Mouse (Mus musculus): ENCODE measurements around the gene Iqsec3. TPM values are rescaled to one million over a fixed set of nuclear protein-coding genes. Genes with fewer than 3 reads are reported as not detected.
A peak's percentile ranks its signal among the peaks of the same experiment; 100 is the strongest.

The Iqsec3 gene
- total and polyA plus RNA-seq, 2 experiments from 2014 or later: 0.04 TPM; not detected in 1

DNA sequence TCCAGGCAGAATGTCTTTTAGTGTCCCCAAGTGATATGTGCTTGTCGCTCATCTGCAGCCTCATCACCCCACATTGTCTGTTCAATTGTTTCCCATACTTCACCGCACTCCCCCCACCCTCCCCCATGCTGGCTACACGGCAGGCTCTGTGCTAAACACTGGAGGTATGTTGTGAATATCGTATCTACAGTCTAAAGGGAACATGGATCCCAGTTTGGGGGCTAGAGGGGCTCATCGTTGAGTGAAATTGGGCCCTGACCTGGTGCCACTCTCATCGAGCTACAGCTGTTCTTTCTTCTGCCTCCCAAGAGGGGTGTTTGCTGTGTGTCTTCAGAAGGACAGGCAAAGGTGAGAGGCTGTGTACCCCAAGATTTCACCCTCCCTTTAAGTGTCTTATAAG lies 44.2 kb upstream of the Iqsec3 start:
- Histone ChIP-seq H3K9me3 (replicated peaks; ENCODE audit: control insufficient read depth, low read length) (no peaks in the 10 kb centered on the region), H3K4me3 (ENCODE audit: low read depth, low read length) (no peak overlapping the region), H3K4me2 (ENCODE audit: low read depth, low read length) (no peak overlapping the region), H3K36me3 (replicated peaks; ENCODE audit: control insufficient read depth, insufficient read depth, low read length) (no peaks in the 10 kb centered on the region), H3K27me3 (ENCODE audit: control insufficient read depth, insufficient read depth, low read length) (no peaks in the 10 kb centered on the region), H3K27ac (ENCODE audit: low read depth) (no peak overlapping the region), H3K9ac (replicated peaks; ENCODE audit: low read depth, low read length) (no peak overlapping the region), H3K4me1 (ENCODE audit: control insufficient read depth, insufficient read depth) (no peaks in the 10 kb centered on the region)
- no peak for TF ChIP-seq CTCF (IDR thresholded peaks at IDR 0.05; ENCODE audit: low read depth)
- TF ChIP-seq EP300 (IDR thresholded peaks at IDR 0.05; ENCODE audit: low read depth): no peak
- 80% methylated on average over 6 of the region's 6 CpGs for WGBS
- no peak for ATAC-seq (ENCODE audit: insufficient read depth, low read depth)
- DNase-seq (ENCODE audit: low spot score): no peak

DNA sequence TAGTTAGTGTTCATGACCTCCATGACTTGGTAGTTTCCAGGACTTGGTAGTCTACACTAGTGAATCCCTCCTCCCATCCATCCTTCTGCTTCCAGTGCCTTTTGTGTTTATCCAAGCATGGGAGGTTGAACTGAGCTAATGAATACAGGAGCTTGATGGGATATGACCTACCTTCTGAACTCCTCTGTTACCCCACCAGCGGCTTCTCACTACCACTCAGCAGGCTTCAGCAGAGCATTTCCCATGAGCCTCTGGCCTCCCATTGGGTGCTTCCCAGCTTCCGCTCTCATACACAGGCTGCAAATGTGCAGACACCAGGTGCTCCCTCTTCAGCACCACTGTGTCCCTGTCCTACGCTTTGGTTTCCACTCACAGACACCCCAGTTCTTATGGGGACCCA lies 36.9 kb upstream of the Iqsec3 start:
- ATAC-seq (ENCODE audit: insufficient read depth, low read depth): no peak
- H3K9ac ChIP-seq (replicated peaks; ENCODE audit: low read depth, low read length): no peak overlapping the region
- DNase-seq (ENCODE audit: low spot score): no peak
- no peaks in the 10 kb centered on the region for H3K27me3 ChIP-seq (ENCODE audit: control insufficient read depth, insufficient read depth, low read length)
- H3K4me1 ChIP-seq (ENCODE audit: control insufficient read depth, insufficient read depth): no peaks in the 10 kb centered on the region
- H3K36me3 ChIP-seq (replicated peaks; ENCODE audit: control insufficient read depth, insufficient read depth, low read length): no peaks in the 10 kb centered on the region
- TF ChIP-seq EP300 (IDR thresholded peaks at IDR 0.05; ENCODE audit: low read depth) (no peak), CTCF (IDR thresholded peaks at IDR 0.05; ENCODE audit: low read depth) (no peak)
- 83% methylated on average over 3 of the region's 3 CpGs for WGBS
- no peak overlapping the region for H3K4me2 ChIP-seq (ENCODE audit: low read depth, low read length)
- H3K9me3 ChIP-seq (replicated peaks; ENCODE audit: control insufficient read depth, low read length): no peaks in the 10 kb centered on the region
- no peak overlapping the region for H3K4me3 ChIP-seq (ENCODE audit: low read depth, low read length)
- H3K27ac ChIP-seq (ENCODE audit: low read depth): no peak overlapping the region

DNA sequence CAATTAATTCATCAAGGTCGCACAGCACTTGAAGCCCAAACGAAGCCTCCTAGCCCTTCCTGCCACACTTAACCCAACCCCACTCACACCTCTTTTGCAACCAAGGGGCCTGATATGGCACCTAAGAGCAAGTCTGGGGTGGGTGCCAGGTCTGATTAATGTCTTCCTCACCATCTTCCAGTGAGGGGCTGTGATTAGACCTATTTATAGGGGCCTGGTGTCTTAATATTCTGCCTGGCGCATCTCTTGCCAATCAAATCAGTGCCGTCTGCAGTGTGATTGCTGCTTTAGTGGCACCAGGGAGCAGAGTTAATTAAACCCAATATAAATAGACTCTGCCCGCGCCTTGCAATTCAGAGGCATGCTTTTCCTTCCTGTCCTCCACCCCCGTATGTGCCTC lies 36.4 kb upstream of the Iqsec3 start:
- Histone ChIP-seq H3K9me3 (replicated peaks; ENCODE audit: control insufficient read depth, low read length) (no peaks in the 10 kb centered on the region), H3K27me3 (ENCODE audit: control insufficient read depth, insufficient read depth, low read length) (no peaks in the 10 kb centered on the region), H3K4me3 (ENCODE audit: low read depth, low read length) (no peak overlapping the region), H3K4me1 (ENCODE audit: control insufficient read depth, insufficient read depth) (no peaks in the 10 kb centered on the region), H3K9ac (replicated peaks; ENCODE audit: low read depth, low read length) (no peak overlapping the region), H3K4me2 (ENCODE audit: low read depth, low read length) (no peak overlapping the region), H3K27ac (ENCODE audit: low read depth) (no peak overlapping the region), H3K36me3 (replicated peaks; ENCODE audit: control insufficient read depth, insufficient read depth, low read length) (no peaks in the 10 kb centered on the region)
- 46% methylated on average over 7 of the region's 7 CpGs for WGBS
- ATAC-seq (ENCODE audit: insufficient read depth, low read depth) (no peak), DNase-seq (ENCODE audit: low spot score) (no peak)
- TF ChIP-seq EP300 (IDR thresholded peaks at IDR 0.05; ENCODE audit: low read depth) (no peak), CTCF (IDR thresholded peaks at IDR 0.05; ENCODE audit: low read depth) (no peak)

DNA sequence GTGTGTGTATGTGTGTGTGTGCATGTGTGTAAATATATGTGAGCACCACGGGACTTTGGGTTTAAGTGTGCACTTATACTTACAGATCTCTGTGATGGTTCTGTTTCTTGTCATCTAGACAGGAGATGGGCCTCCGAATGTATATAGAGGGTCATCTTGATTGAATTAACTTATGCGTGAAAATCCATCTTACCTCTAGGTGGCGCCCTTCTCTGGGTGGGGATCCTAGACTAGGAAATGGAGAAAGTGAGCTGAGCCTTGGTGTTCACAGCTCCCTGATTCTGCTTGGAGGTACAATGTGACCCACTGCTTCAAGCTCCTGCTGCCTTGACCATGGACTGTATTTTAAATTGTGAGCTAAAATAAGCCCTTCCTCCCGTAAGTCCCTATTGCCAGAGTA lies 34.8 kb upstream of the Iqsec3 start:
- H3K27ac ChIP-seq (ENCODE audit: low read depth): no peak overlapping the region
- 57% methylated on average over 5 of the region's 5 CpGs for WGBS
- TF ChIP-seq EP300 (IDR thresholded peaks at IDR 0.05; ENCODE audit: low read depth): no peak
- TF ChIP-seq CTCF (IDR thresholded peaks at IDR 0.05; ENCODE audit: low read depth): peak; percentile 24; the same call in 1 of the 2 replicates
- no peak overlapping the region for H3K4me3 ChIP-seq (ENCODE audit: low read depth, low read length)
- no peaks in the 10 kb centered on the region for H3K27me3 ChIP-seq (ENCODE audit: control insufficient read depth, insufficient read depth, low read length)
- ATAC-seq (ENCODE audit: insufficient read depth, low read depth) (no peak), DNase-seq (ENCODE audit: low spot score) (no peak)
- no peaks in the 10 kb centered on the region for H3K4me1 ChIP-seq (ENCODE audit: control insufficient read depth, insufficient read depth)
- no peak overlapping the region for H3K4me2 ChIP-seq (ENCODE audit: low read depth, low read length)
- H3K36me3 ChIP-seq (replicated peaks; ENCODE audit: control insufficient read depth, insufficient read depth, low read length): no peaks in the 10 kb centered on the region
- no peak overlapping the region for H3K9ac ChIP-seq (replicated peaks; ENCODE audit: low read depth, low read length)
- no peaks in the 10 kb centered on the region for H3K9me3 ChIP-seq (replicated peaks; ENCODE audit: control insufficient read depth, low read length)

DNA sequence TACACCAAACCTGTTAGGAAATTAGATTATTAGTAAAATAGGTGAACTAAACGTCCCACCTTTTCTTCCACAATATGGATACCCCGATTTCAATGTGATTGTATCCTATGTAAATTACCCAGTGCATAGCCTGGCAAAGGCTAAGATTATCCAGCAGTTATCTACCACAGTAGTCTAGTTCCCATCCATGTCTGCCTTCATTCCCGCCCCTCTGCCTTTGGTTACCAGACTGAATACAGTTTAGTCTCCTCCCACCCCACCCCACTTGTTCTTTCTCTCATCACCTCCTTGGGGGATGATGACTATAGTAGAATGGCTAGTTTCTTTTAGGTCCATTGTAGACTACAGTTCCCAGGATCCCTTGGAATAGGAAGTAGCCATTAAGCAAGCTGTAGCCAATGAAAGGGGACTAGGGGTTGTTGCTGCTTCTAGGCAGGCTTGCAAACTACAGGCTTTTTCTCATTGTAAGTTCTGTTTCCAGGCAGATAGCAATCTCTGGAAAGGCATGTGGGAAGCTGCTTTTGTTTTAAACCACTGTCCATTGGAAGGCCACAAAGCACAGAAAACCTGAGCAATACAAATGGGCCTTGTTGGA lies 27.7 kb upstream of the Iqsec3 start:
- Histone ChIP-seq H3K9me3 (replicated peaks; ENCODE audit: control insufficient read depth, low read length) (no peaks in the 10 kb centered on the region), H3K4me2 (ENCODE audit: low read depth, low read length) (no peak overlapping the region), H3K27me3 (ENCODE audit: control insufficient read depth, insufficient read depth, low read length) (no peaks in the 10 kb centered on the region), H3K9ac (replicated peaks; ENCODE audit: low read depth, low read length) (no peak overlapping the region), H3K27ac (ENCODE audit: low read depth) (no peak overlapping the region), H3K36me3 (replicated peaks; ENCODE audit: control insufficient read depth, insufficient read depth, low read length) (no peaks in the 10 kb centered on the region), H3K4me3 (ENCODE audit: low read depth, low read length) (no peak overlapping the region), H3K4me1 (ENCODE audit: control insufficient read depth, insufficient read depth) (no peaks in the 10 kb centered on the region)
- DNase-seq (ENCODE audit: low spot score) (no peak), ATAC-seq (ENCODE audit: insufficient read depth, low read depth) (no peak)
- 54% methylated on average over 3 of the region's 3 CpGs for WGBS
- no peak for TF ChIP-seq EP300 (IDR thresholded peaks at IDR 0.05; ENCODE audit: low read depth)
- no peak for TF ChIP-seq CTCF (IDR thresholded peaks at IDR 0.05; ENCODE audit: low read depth)

DNA sequence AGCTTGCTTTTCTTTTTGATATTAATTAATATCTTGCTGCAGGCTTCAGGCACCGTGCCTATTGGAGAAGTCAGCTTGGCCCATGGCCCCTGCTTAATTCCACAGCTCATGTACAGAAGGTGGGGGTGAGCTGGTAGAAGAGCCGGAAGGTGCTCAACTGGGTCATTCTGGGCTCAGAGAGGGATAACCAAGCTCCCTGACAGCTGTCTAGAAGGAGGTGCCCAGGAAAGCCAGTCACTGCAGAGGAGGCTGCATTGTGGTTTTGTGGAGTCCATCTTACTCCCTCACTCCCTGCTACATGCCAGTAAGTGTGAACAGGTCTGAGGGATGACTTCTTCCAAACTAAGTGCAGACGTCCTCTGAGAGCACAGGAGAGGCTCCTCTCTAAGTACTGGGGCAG lies 26.4 kb upstream of the Iqsec3 start:
- Histone ChIP-seq H3K9me3 (replicated peaks; ENCODE audit: control insufficient read depth, low read length) (no peaks in the 10 kb centered on the region), H3K36me3 (replicated peaks; ENCODE audit: control insufficient read depth, insufficient read depth, low read length) (no peaks in the 10 kb centered on the region), H3K9ac (replicated peaks; ENCODE audit: low read depth, low read length) (no peak overlapping the region), H3K4me3 (ENCODE audit: low read depth, low read length) (no peak overlapping the region), H3K4me2 (ENCODE audit: low read depth, low read length) (no peak overlapping the region), H3K4me1 (ENCODE audit: control insufficient read depth, insufficient read depth) (no peaks in the 10 kb centered on the region), H3K27me3 (ENCODE audit: control insufficient read depth, insufficient read depth, low read length) (no peaks in the 10 kb centered on the region), H3K27ac (ENCODE audit: low read depth) (no peak overlapping the region)
- ATAC-seq (ENCODE audit: insufficient read depth, low read depth) (no peak), DNase-seq (ENCODE audit: low spot score) (no peak)
- WGBS: 50% methylated on average over 3 of the region's 3 CpGs
- no peak for TF ChIP-seq EP300 (IDR thresholded peaks at IDR 0.05; ENCODE audit: low read depth)

Measured in heart, postnatal 0 days (tissue).